Mouse (Mus musculus): Measurements from ENCODE around the gene Gm21366. TPM values are rescaled to one million over a fixed set of nuclear protein-coding genes. Genes with fewer than 3 reads are reported as not detected.

Gm21366 gene
- not detected for polyA plus RNA-seq (2014; fragmentation: Illumina TruSeq; extraction: RNeasy Lipid Tissue Mini Kit (QIAGEN cat#74804); ENCODE audit: insufficient read depth, low read depth, low replicate concordance)

GRCm38 (mm10) chrY:22861156-22861555 lies at the start of gene Gm21366:
Gm21366 (minus strand) TSS chrY:22861256.

Data from lung, adult 10 weeks (tissue).